Mouse (Mus musculus) E14TG2a.4 (cell line): ENCODE results near the gene Ccdc124.

Experiments used
- CTCF ChIP-seq: conservative IDR thresholded peaks from 2 replicates; pipeline ENCODE4 v1.5.1; 2014; ENCODE audit warnings: low read length
- NANOG ChIP-seq: IDR thresholded peaks from 2 replicates; pipeline ENCODE4 v1.6.1; 2014; ENCODE audit warnings: borderline replicate concordance, low read length, mixed read lengths
- POU5F1 ChIP-seq: IDR thresholded peaks from 2 replicates; pipeline ENCODE4 v1.6.1; 2014; ENCODE audit warnings: low read length, borderline replicate concordance

DNA sequence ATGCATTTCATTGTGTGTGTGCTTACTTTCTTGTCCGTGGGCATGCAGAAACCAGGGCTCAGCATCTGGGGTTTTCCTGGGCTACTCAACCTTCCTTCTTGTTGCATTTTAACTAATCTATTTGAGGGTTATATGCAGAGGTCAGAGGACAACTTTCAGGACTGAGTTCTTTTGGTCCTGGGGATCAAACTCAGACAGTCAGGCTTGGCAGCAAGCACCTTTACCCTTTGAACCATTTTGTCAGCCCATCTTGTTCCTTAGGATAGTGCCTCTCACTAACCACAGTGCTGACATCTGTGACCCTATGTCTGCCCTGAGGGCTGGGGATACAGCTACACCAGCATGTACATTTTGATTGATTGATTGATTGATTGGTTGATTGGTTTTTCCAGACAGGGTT is 45.9 kb downstream of the Ccdc124 start:
- no peak for TF ChIP-seq CTCF
- TF ChIP-seq POU5F1, result no peak
- no peak for TF ChIP-seq NANOG
